Mouse (Mus musculus): ENCODE results near the gene Nacc2.
A peak's percentile ranks its signal among the peaks of the same experiment; 100 is the strongest.

Gene Nacc2

GRCm38 (mm10) chr2:26139034-26139544 is 16.1 kb upstream of the Nacc2 start:
- DNase-seq = no peak

GRCm38 (mm10) chr2:26138252-26139033 is 15.4 kb upstream of the Nacc2 start:
- DNase-seq = no peak

GRCm38 (mm10) chr2:26134591-26134990 is 11.6 kb upstream of the Nacc2 start:
- no peak for DNase-seq

- peak; percentile 89 for DNase-seq
These were observed 9.9 kb upstream of the Nacc2 start for GRCm38 (mm10) chr2:26132628-26133551.

- no peak for DNase-seq
These were observed 8.3 kb upstream of the Nacc2 start for GRCm38 (mm10) chr2:26131327-26131726.

- DNase-seq = no peak
These were observed 6.9 kb upstream of the Nacc2 start for GRCm38 (mm10) chr2:26129962-26130361.

- no peak for DNase-seq
These were observed 6.3 kb upstream of the Nacc2 start for GRCm38 (mm10) chr2:26129346-26129745.

GRCm38 (mm10) chr2:26122171-26123078 is 595 bp downstream of the Nacc2 start:
- DNase-seq = peak; percentile 71

GRCm38 (mm10) chr2:26121541-26122083 is 1.4 kb downstream of the Nacc2 start:
- DNase-seq = no peak

- no peak for DNase-seq
These were observed 3.4 kb downstream of the Nacc2 start for GRCm38 (mm10) chr2:26119626-26120025.

- DNase-seq = no peak
These were observed 3.8 kb downstream of the Nacc2 start for GRCm38 (mm10) chr2:26119310-26119592.

- DNase-seq = no peak
These were observed 4.3 kb downstream of the Nacc2 start for GRCm38 (mm10) chr2:26118584-26119309.

- no peak for DNase-seq
These were observed 5.4 kb downstream of the Nacc2 start for GRCm38 (mm10) chr2:26117580-26117979.

- no peak for DNase-seq
These were observed 6.5 kb downstream of the Nacc2 start for GRCm38 (mm10) chr2:26116550-26116949.

GRCm38 (mm10) chr2:26115215-26115614 is 7.8 kb downstream of the Nacc2 start:
- DNase-seq = no peak

- DNase-seq = no peak
These were observed 14.8 kb downstream of the Nacc2 start for GRCm38 (mm10) chr2:26108237-26108636.

GRCm38 (mm10) chr2:26107011-26107410 is 16.0 kb downstream of the Nacc2 start:
- no peak for DNase-seq

- no peak for DNase-seq
These were observed 16.8 kb downstream of the Nacc2 start for GRCm38 (mm10) chr2:26106233-26106632.

- no peak for DNase-seq
These were observed 22.7 kb downstream of the Nacc2 start for GRCm38 (mm10) chr2:26100296-26100695.

GRCm38 (mm10) chr2:26099851-26100250 is 23.2 kb downstream of the Nacc2 start:
- no peak for DNase-seq

- no peak for DNase-seq
These were observed 23.8 kb downstream of the Nacc2 start for GRCm38 (mm10) chr2:26099260-26099659.

GRCm38 (mm10) chr2:26093897-26094296 is 29.1 kb downstream of the Nacc2 start:
- DNase-seq = no peak

Measured in embryo, embryonic 11 days (tissue).